ENCODE assay signal across 31 mouse cellular contexts in the genomic region with DNA sequence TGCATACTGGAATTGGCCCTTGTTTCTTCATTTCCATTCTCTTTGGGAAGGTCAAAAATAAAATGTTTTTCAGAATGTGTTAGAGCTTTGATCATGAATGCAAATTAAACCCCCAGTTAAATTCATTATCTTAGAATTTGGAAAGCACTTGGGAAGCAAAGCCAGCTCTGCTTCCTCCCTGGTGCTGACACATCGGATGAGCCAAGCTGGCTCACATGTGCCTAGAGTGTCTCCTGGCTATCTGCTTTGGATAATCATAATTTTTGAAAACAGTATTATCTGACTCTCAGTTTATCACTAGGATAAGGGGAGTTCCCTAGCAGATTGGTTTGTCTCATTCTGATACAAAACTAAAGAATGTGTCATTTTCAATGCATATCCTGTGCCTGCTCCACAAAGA.
"Had no signal": no experiment of that assay in that cellular context is flagged by ENCODE, and none has a peak within 500 bp of the region (broad histone marks: within the 10 kb centered on the region; RNA-seq: fewer than 3 reads in every experiment).

No protein-coding gene starts in this region.

- H3K36me3 ChIP-seq: heart, embryonic 15.5 days; hindbrain, embryonic 10.5 days; hindbrain, embryonic 12.5 days; hindbrain, embryonic 13.5 days; hindbrain, embryonic 15.5 days; intestine, embryonic 15.5 days; kidney, embryonic 15.5 days had no signal

- H3K4me2 ChIP-seq: heart, embryonic 15.5 days; hindbrain, embryonic 12.5 days; hindbrain, embryonic 13.5 days; hindbrain, embryonic 14.5 days; hindbrain, embryonic 15.5 days; intestine, embryonic 15.5 days; kidney, embryonic 15.5 days had no signal

- DNase-seq: heart, postnatal 10 days; heart, postnatal 14 days; heart, postnatal 36 days; heart, postnatal 4 days; kidney, adult 11 months; kidney, adult 18-20 months; kidney, adult 2 months; kidney, adult 8-10 months; kidney, adult 9 months; kidney, postnatal 10 days; kidney, postnatal 14 days; kidney, postnatal 25 days; kidney, postnatal 36 days; kidney, postnatal 4 days; layer of hippocampus, adult 9-11 months had no signal

- H3K4me3 ChIP-seq: heart, embryonic 15.5 days; hindbrain, embryonic 10.5 days; hindbrain, embryonic 12.5 days; hindbrain, embryonic 13.5 days; hindbrain, embryonic 15.5 days; intestine, embryonic 15.5 days; kidney, embryonic 15.5 days; layer of hippocampus, adult 2 months; left cerebral cortex, adult 2 months had no signal

- H3K4me1 ChIP-seq: heart, embryonic 15.5 days; hindbrain, embryonic 10.5 days; hindbrain, embryonic 12.5 days; hindbrain, embryonic 13.5 days; hindbrain, embryonic 15.5 days; intestine, embryonic 15.5 days; kidney, embryonic 15.5 days had no signal

- H3K27ac ChIP-seq: heart, embryonic 15.5 days; hindbrain, embryonic 10.5 days; hindbrain, embryonic 12.5 days; hindbrain, embryonic 13.5 days; hindbrain, embryonic 14.5 days; hindbrain, embryonic 15.5 days; hindbrain, postnatal 0 days; intestine, embryonic 15.5 days; kidney, embryonic 15.5 days; kidney, postnatal 0 days; layer of hippocampus, adult 2 months; left cerebral cortex, adult 2 months had no signal

- H3K9me3 ChIP-seq: heart, embryonic 15.5 days; hindbrain, embryonic 12.5 days; hindbrain, embryonic 13.5 days; hindbrain, embryonic 15.5 days; intestine, embryonic 15.5 days; kidney, embryonic 15.5 days had no signal

- H3K9ac ChIP-seq: heart, embryonic 15.5 days; hindbrain, embryonic 12.5 days; hindbrain, embryonic 13.5 days; hindbrain, embryonic 14.5 days; hindbrain, embryonic 15.5 days; intestine, embryonic 15.5 days; kidney, embryonic 15.5 days had no signal

- ATAC-seq: hindbrain, embryonic 16.5 days; hindbrain, postnatal 0 days; inflammation-experienced regulatory T-cells, adult 6 months; intestine, embryonic 15.5 days; intestine, embryonic 16.5 days; intestine, postnatal 0 days had no signal

- H3K27me3 ChIP-seq: heart, embryonic 15.5 days; hindbrain, embryonic 12.5 days; hindbrain, embryonic 13.5 days; hindbrain, embryonic 15.5 days; intestine, embryonic 15.5 days; kidney, embryonic 15.5 days had no signal
